Mouse (Mus musculus) yolk sac, embryonic 10.5 days (tissue): Measurements from ENCODE around the gene Ptprg.
A peak's percentile ranks its signal among the peaks of the same experiment; 100 is the strongest.

Source experiments
- DNase-seq: peaks from one replicate; pipeline ENCODE4 v3.0.0-alpha.2; 2017; ENCODE audit warnings: low spot score

Ptprg gene

GRCm38 (mm10) chr14:11565283-11565682 lies 12.0 kb downstream of the Ptprg start:
- no peak for DNase-seq

GRCm38 (mm10) chr14:11569734-11570133 lies 16.4 kb downstream of the Ptprg start:
- DNase-seq, result no peak

- no peak for DNase-seq
Observed at GRCm38 (mm10) chr14:11571766-11572394, 18.5 kb downstream of the Ptprg start.

GRCm38 (mm10) chr14:11572395-11572784 lies 19.1 kb downstream of the Ptprg start:
- DNase-seq, result no peak

- DNase-seq, result no peak
Observed at GRCm38 (mm10) chr14:11573710-11574109, 20.4 kb downstream of the Ptprg start.

- no peak for DNase-seq
Observed at GRCm38 (mm10) chr14:11577276-11577909, 24.1 kb downstream of the Ptprg start.

GRCm38 (mm10) chr14:11577910-11578309 lies 24.6 kb downstream of the Ptprg start:
- no peak for DNase-seq

- DNase-seq, result no peak
Observed at GRCm38 (mm10) chr14:11578492-11578967, 25.2 kb downstream of the Ptprg start.

GRCm38 (mm10) chr14:11579950-11580349 lies 26.6 kb downstream of the Ptprg start:
- no peak for DNase-seq

GRCm38 (mm10) chr14:11584263-11584662 lies 30.9 kb downstream of the Ptprg start:
- DNase-seq, result no peak

- DNase-seq, result no peak
Observed at GRCm38 (mm10) chr14:11584929-11585633, 31.7 kb downstream of the Ptprg start.

- DNase-seq, result no peak
Observed at GRCm38 (mm10) chr14:11590387-11590786, 37.1 kb downstream of the Ptprg start.

- peak; percentile 35 for DNase-seq
Observed at GRCm38 (mm10) chr14:11592650-11593049, 39.3 kb downstream of the Ptprg start.

GRCm38 (mm10) chr14:11594336-11594735 lies 41.0 kb downstream of the Ptprg start:
- DNase-seq, result no peak

GRCm38 (mm10) chr14:11604133-11604865 lies 51.0 kb downstream of the Ptprg start:
- DNase-seq, result no peak

GRCm38 (mm10) chr14:11608366-11608765 lies 55.0 kb downstream of the Ptprg start:
- DNase-seq, result no peak

GRCm38 (mm10) chr14:11609857-11610582 lies 56.7 kb downstream of the Ptprg start:
- DNase-seq, result no peak

- no peak for DNase-seq
Observed at GRCm38 (mm10) chr14:11612426-11612825, 59.1 kb downstream of the Ptprg start.

GRCm38 (mm10) chr14:11613146-11613545 lies 59.8 kb downstream of the Ptprg start:
- DNase-seq, result no peak

GRCm38 (mm10) chr14:11615697-11616096 lies 62.4 kb downstream of the Ptprg start:
- no peak for DNase-seq

- DNase-seq, result peak; percentile 36
Observed at GRCm38 (mm10) chr14:11617362-11617761, 64.0 kb downstream of the Ptprg start.
